Mouse (Mus musculus): ENCODE measurements around the gene Asf1a. TPM values are rescaled to one million over a fixed set of nuclear protein-coding genes. Genes with fewer than 3 reads are reported as not detected.
"Not testable (repeated sequence)": the region's sequence is repeated elsewhere in the genome, so short reads cannot be mapped to it uniquely, and the experiment has no call there.

The Asf1a gene
- polyA plus RNA-seq, 1 experiment from 2014 or later = 88.2 TPM

- no peak overlapping the region for H3K9ac ChIP-seq
- H3K36me3 ChIP-seq = peaks cover 66% of the 10 kb centered on the region
- no peaks in the 10 kb centered on the region for H3K4me1 ChIP-seq (replicated peaks)
- H3K9me3 ChIP-seq = no peaks in the 10 kb centered on the region
- no peaks in the 10 kb centered on the region for H3K27me3 ChIP-seq
- no peak for ATAC-seq (ENCODE audit: low read depth)
- WGBS = 81% methylated on average over 2 of the region's 2 CpGs
- no peak overlapping the region for H3K4me3 ChIP-seq
- H3K4me2 ChIP-seq = no peak overlapping the region
- H3K27ac ChIP-seq (replicated peaks) = no peak overlapping the region
Measured at GRCm38 (mm10) chr10:53608274-53608673, 11.7 kb downstream of the Asf1a start.

GRCm38 (mm10) chr10:53612172-53612571, 15.6 kb downstream of the Asf1a start:
- Histone ChIP-seq H3K27ac (replicated peaks) (no peak overlapping the region), H3K9me3 (no peaks in the 10 kb centered on the region), H3K4me1 (replicated peaks) (no peaks in the 10 kb centered on the region), H3K9ac (no peak overlapping the region), H3K4me3 (no peak overlapping the region), H3K4me2 (no peak overlapping the region), H3K27me3 (no peaks in the 10 kb centered on the region), H3K36me3 (peaks cover 58% of the 10 kb centered on the region)
- 63% methylated on average over 1 of the region's 1 CpGs for WGBS
- peak; percentile 59; the same call in 1 of the 2 replicates for ATAC-seq (ENCODE audit: low read depth)

- Histone ChIP-seq H3K4me2 (no peak overlapping the region), H3K36me3 (peaks cover 44% of the 10 kb centered on the region), H3K4me1 (replicated peaks) (no peaks in the 10 kb centered on the region), H3K9ac (no peak overlapping the region), H3K4me3 (no peak overlapping the region), H3K9me3 (no peaks in the 10 kb centered on the region), H3K27ac (replicated peaks) (no peak overlapping the region), H3K27me3 (no peaks in the 10 kb centered on the region)
- no peak for ATAC-seq (ENCODE audit: low read depth)
- WGBS = 81% methylated on average over 1 of the region's 1 CpGs
Measured at GRCm38 (mm10) chr10:53613955-53614354, 17.4 kb downstream of the Asf1a start.

DNA sequence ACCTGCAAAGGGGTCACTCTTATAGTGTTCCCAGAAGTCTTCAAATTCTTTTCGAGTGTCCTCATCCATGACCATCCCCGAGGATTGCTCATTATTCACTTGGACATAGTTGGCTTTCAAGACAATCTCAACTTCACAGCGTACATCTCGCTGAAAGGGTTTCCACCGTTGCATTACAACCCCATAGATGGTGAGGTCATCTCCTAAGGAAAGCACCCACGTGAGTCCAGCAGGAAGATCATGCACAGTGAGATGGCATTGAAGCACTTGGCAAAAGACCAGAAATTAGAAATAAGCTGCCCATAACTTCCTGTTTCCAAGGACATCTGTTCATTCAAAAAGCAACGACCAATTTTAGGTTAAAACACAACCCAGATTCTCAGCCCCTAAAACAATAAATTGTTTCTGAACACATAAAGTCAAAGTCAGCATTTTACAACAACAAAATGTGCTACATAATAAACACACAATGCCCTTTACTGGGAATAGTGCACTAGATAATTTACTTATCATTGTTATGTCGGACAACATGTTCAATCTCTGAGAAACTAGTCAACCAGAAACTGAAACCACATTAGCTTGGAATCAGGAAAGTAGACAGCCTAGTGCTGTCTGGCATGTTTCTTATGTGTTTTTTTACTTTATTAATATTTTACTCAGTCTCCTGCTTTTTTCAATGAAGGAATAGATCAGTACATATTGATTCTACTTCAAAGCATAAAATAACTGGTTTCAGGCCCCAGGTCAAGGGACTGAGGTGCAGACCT, 19.5 kb downstream of the Asf1a start:
- Histone ChIP-seq H3K27me3 (no peaks in the 10 kb centered on the region), H3K4me3 (no peak overlapping the region), H3K9me3 (no peaks in the 10 kb centered on the region), H3K36me3 (peaks cover 34% of the 10 kb centered on the region), H3K9ac (no peak overlapping the region), H3K27ac (replicated peaks) (no peak overlapping the region), H3K4me2 (no peak overlapping the region), H3K4me1 (replicated peaks) (no peaks in the 10 kb centered on the region)
- 85% methylated on average over 8 of the region's 8 CpGs for WGBS
- no peak for ATAC-seq (ENCODE audit: low read depth)

DNA sequence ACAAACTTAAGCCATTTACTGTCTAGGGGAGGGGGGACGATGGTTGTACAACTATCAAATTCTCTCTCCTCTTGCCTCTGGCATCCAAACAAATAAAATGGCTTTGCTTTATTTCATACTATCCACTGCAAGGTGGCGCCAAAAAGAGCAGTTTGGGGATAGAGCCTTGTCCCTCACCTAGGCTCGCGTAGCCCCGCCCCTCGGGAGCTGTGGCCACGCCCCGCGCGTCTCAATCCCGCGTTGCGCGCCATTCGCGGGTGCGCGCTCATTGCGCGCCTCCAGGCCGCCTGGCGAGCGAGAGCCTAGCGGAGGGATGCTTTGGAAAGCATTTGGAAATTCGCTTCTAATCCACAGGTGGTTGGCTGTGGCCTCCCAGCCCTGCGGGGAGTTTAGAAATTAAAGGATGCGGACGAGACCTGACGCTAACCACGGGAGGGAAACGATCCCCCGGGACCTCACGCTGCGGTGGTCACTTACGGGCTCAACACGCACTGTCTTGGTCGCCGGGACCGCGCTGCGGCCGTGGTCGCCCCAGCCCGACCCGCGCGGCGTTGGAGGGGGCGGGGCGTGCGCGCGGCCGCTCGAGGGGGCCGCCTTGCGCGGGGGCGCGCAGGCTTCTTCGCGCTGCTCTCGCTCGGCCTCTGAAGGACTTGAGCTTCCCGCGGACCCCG, 32.8 kb downstream of the Asf1a start:
- peaks cover 14% of the 10 kb centered on the region; the same call in 1 of the 2 replicates for H3K4me1 ChIP-seq (replicated peaks)
- under 1% methylated on average over 66 of the region's 67 CpGs for WGBS
- no peaks in the 10 kb centered on the region for H3K27me3 ChIP-seq
- H3K36me3 ChIP-seq = no peaks in the 10 kb centered on the region
- H3K4me2 ChIP-seq = peak overlapping the region; percentile 55
- peak overlapping the region; percentile 78 for H3K9ac ChIP-seq
- peak; percentile 89 for ATAC-seq (ENCODE audit: low read depth)
- H3K9me3 ChIP-seq = no peaks in the 10 kb centered on the region
- peak overlapping the region; percentile 90 for H3K27ac ChIP-seq (replicated peaks)
- peak overlapping the region; percentile 78 for H3K4me3 ChIP-seq

- H3K4me3 ChIP-seq = peak overlapping the region; percentile 78
- WGBS = under 1% methylated on average over 35 of the region's 35 CpGs
- no peaks in the 10 kb centered on the region for H3K27me3 ChIP-seq
- ATAC-seq (ENCODE audit: low read depth) = peak; percentile 98
- peaks cover 14% of the 10 kb centered on the region; the same call in 1 of the 2 replicates for H3K4me1 ChIP-seq (replicated peaks)
- peak overlapping the region; percentile 78 for H3K9ac ChIP-seq
- no peaks in the 10 kb centered on the region for H3K9me3 ChIP-seq
- H3K36me3 ChIP-seq = no peaks in the 10 kb centered on the region
- H3K27ac ChIP-seq (replicated peaks) = peak overlapping the region; percentile 90
- peak overlapping the region; percentile 55 for H3K4me2 ChIP-seq
Measured at GRCm38 (mm10) chr10:53629918-53630250, 33.3 kb downstream of the Asf1a start.

DNA sequence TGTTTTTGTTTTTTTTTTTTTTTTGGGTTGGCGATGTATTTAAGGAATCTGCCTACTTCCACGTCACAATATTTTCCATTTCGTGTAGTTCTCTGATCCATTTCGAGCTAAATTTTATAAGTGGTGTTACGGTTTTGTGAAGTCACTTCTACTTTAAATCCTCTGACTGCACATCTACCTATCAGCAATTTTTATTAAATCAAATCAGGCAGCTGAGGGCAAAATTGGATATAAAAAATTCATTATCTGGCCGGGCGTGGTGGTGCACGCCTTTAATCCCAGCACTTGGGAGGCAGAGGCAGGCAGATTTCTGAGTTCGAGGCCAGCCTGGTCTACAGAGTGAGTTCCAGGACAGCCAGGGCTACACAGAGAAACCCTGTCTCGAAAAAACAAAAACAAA, 33.8 kb downstream of the Asf1a start, which contains the start of gene Mcm9:
TSS of gene Mcm9 (minus strand) at position 101 of the 400 bp plus-strand sequence.
- Histone ChIP-seq H3K4me3 (peak within 1 kb of the TSS; percentile 78), H3K4me2 (peak within 1 kb of the TSS; percentile 55), H3K27ac (replicated peaks) (peak within 1 kb of the TSS; percentile 90), H3K4me1 (replicated peaks) (peaks cover 14% of the 10 kb centered on the region; the same call in 1 of the 2 replicates), H3K9ac (peak within 1 kb of the TSS; percentile 78)
- 58% methylated on average over 10 of the region's 10 CpGs for WGBS
- H3K36me3 ChIP-seq; H3K27me3 ChIP-seq; ATAC-seq (ENCODE audit: low read depth); H3K9me3 ChIP-seq: not testable (repeated sequence)

- Histone ChIP-seq H3K4me3 (no peak overlapping the region), H3K9me3 (no peaks in the 10 kb centered on the region), H3K27me3 (no peaks in the 10 kb centered on the region), H3K36me3 (no peaks in the 10 kb centered on the region), H3K9ac (no peak overlapping the region), H3K27ac (replicated peaks) (no peak overlapping the region), H3K4me1 (replicated peaks) (0 out of 2 replicates have a peak, but pooled peaks cover under 1% of the 10 kb centered on the region), H3K4me2 (no peak overlapping the region)
- WGBS = 91% methylated on average over 10 of the region's 10 CpGs
- ATAC-seq (ENCODE audit: low read depth) = no peak
Measured at GRCm38 (mm10) chr10:53634160-53634559, 37.6 kb downstream of the Asf1a start.

- no peaks in the 10 kb centered on the region for H3K4me1 ChIP-seq (replicated peaks)
- 89% methylated on average over 13 of the region's 13 CpGs for WGBS
- no peak overlapping the region for H3K4me3 ChIP-seq
- no peak overlapping the region for H3K27ac ChIP-seq (replicated peaks)
- H3K9ac ChIP-seq = no peak overlapping the region
- no peaks in the 10 kb centered on the region for H3K9me3 ChIP-seq
- ATAC-seq (ENCODE audit: low read depth) = no peak
- no peaks in the 10 kb centered on the region for H3K36me3 ChIP-seq
- no peak overlapping the region for H3K4me2 ChIP-seq
- no peaks in the 10 kb centered on the region for H3K27me3 ChIP-seq
Measured at GRCm38 (mm10) chr10:53635246-53635971, 38.9 kb downstream of the Asf1a start.

DNA sequence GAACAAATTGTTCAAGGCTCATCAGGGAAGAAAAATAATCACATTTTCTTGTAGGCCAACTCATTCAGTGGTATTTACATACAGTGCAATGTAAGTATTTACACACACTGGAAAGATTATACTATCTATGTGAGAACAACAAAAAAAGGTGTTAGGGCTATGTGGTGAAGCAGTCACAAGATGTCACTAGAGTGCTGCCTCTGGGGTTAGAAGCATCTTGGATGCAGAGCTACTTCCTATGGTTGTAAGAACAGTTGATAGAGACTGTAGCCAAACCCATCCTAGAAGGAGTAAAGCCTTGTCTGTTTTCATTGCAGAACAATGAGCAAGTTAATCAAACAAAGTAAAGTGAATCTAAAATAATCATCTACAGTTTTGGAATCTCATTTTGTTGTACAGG, 45.0 kb downstream of the Asf1a start:
- H3K27me3 ChIP-seq = no peaks in the 10 kb centered on the region

DNA sequence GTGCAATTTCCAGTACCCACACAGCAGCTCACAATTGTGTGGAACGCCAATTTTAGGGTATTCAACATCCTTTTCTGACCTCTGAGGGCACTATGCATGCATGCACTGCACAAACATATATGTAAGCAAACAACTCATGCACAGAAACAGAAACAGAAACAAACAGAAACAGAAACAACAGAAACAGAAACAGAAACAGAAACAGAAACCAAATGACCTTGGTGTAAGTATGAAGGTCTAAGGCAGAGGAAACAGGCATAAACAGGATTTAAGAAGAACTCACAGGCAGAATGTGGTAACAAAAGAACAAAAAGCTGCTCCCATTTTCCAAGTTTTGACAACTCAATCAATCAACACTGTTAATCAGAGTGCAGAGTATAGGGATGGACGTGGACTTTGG, 54.1 kb downstream of the Asf1a start:
- H3K9ac ChIP-seq = no peak overlapping the region
- H3K4me1 ChIP-seq (replicated peaks) = no peaks in the 10 kb centered on the region
- no peak for ATAC-seq (ENCODE audit: low read depth)
- no peaks in the 10 kb centered on the region for H3K9me3 ChIP-seq
- H3K27ac ChIP-seq (replicated peaks) = no peak overlapping the region
- no peaks in the 10 kb centered on the region for H3K27me3 ChIP-seq
- no peak overlapping the region for H3K4me2 ChIP-seq
- WGBS = 89% methylated on average over 2 of the region's 2 CpGs
- no peak overlapping the region for H3K4me3 ChIP-seq
- H3K36me3 ChIP-seq = peaks cover 20% of the 10 kb centered on the region

More for the DNA sequence above, 45.0 kb downstream of the Asf1a start:
- Histone ChIP-seq H3K27ac (replicated peaks) (no peak overlapping the region), H3K9me3 (no peaks in the 10 kb centered on the region), H3K9ac (no peak overlapping the region), H3K4me1 (replicated peaks) (no peaks in the 10 kb centered on the region), H3K4me3 (no peak overlapping the region), H3K4me2 (no peak overlapping the region), H3K36me3 (no peaks in the 10 kb centered on the region)
- ATAC-seq (ENCODE audit: low read depth) = peak; percentile 53; the same call in 1 of the 2 replicates

DNA sequence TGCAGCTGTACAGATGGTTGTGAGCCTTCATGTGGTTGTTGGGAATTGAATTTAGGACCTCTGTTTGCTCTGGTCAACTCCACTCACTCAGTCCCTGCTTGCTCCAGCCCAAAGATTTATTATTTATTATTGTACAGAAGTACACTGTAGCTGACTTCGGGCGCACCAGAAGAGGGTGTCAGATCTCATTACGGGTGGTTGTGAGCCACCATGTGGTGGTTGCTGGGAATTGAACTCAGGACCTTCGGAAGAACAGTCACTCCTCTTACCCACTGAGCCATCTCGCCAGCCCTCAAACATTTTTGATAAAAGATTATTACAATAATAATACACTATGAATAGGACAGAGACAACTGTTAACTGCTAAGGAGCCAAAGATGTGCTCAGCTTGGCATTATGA, 57.7 kb downstream of the Asf1a start:
- 77% methylated on average over 5 of the region's 5 CpGs for WGBS
- not testable (repeated sequence) for H3K4me2 ChIP-seq; H3K27me3 ChIP-seq; H3K9me3 ChIP-seq; H3K27ac ChIP-seq (replicated peaks); H3K9ac ChIP-seq; ATAC-seq (ENCODE audit: low read depth); H3K4me1 ChIP-seq (replicated peaks); H3K4me3 ChIP-seq
- peaks cover 18% of the 10 kb centered on the region for H3K36me3 ChIP-seq
